Mouse (Mus musculus) gastrocnemius, postnatal 4 days (tissue): ENCODE measurements around the gene Slf2. TPM values are rescaled to one million over a fixed set of nuclear protein-coding genes. Genes with fewer than 3 reads are reported as not detected.

Experiments
- DNase-seq, 2 experiments: peaks; one replicate each; pipeline ENCODE4 v3.0.0; 2021 to 2022; ENCODE audit warnings: low spot score in 2 of 2, mixed read lengths in 2 of 2
- long read RNA-seq, 2 experiments: library from polyadenylated mRNA; stranded (forward); transcript quantifications; one replicate each; pipeline ENCODE4 v2.0.0; 2021
- total RNA-seq, 2 experiments: library from RNA; stranded (reverse); gene quantifications; 2 replicates each; pipeline ENCODE4 v1.2.3; 2021

Slf2 gene
- total RNA-seq = 10 to 100 TPM; 46.8 to 52.4 TPM
- long read RNA-seq, experiment 1, full-length matches to known transcripts = 7 of 17 reads
- long read RNA-seq, experiment 1, partial matches to known transcripts = 6 of 17 reads
- long read RNA-seq, experiment 1, other reads (novel, unspliced or antisense) = 4 of 17 reads
- long read RNA-seq, experiment 2, full-length matches to known transcripts = 9 of 14 reads
- long read RNA-seq, experiment 2, partial matches to known transcripts = 5 of 14 reads
- long read RNA-seq, experiment 2, other reads (novel, unspliced or antisense) = 0 of 14 reads

- DNase-seq = peak; percentile 93 to 98
Measured at GRCm38 (mm10) chr19:44930744-44931453, at the start of gene Slf2. Gene Slf2 (plus strand): TSS chr19:44931151.

GRCm38 (mm10) chr19:44882552-44883024 lies 48.4 kb upstream of the Slf2 start:
- DNase-seq = peak in 1 of 2 experiments; percentile 48

- DNase-seq = no peak
Measured at GRCm38 (mm10) chr19:44884331-44884730, 46.6 kb upstream of the Slf2 start.

- no peak for DNase-seq
Measured at GRCm38 (mm10) chr19:44886475-44886874, 44.5 kb upstream of the Slf2 start.

GRCm38 (mm10) chr19:44887679-44888235 lies 43.2 kb upstream of the Slf2 start:
- DNase-seq = peak; percentile 55 to 58

- no peak for DNase-seq
Measured at GRCm38 (mm10) chr19:44889548-44889947, 41.4 kb upstream of the Slf2 start.

- no peak for DNase-seq
Measured at GRCm38 (mm10) chr19:44891446-44891845, 39.5 kb upstream of the Slf2 start.

GRCm38 (mm10) chr19:44893231-44893871 lies 37.6 kb upstream of the Slf2 start:
- DNase-seq = no peak

GRCm38 (mm10) chr19:44895245-44895644 lies 35.7 kb upstream of the Slf2 start:
- peak in 1 of 2 experiments; percentile 72 for DNase-seq

- DNase-seq = no peak
Measured at GRCm38 (mm10) chr19:44896450-44896849, 34.5 kb upstream of the Slf2 start.

GRCm38 (mm10) chr19:44897521-44897920 lies 33.4 kb upstream of the Slf2 start:
- DNase-seq = no peak

- DNase-seq = no peak
Measured at GRCm38 (mm10) chr19:44898646-44899045, 32.3 kb upstream of the Slf2 start.

- no peak for DNase-seq
Measured at GRCm38 (mm10) chr19:44899104-44899793, 31.7 kb upstream of the Slf2 start.

- DNase-seq = peak in 1 of 2 experiments; percentile 7
Measured at GRCm38 (mm10) chr19:44899947-44900773, 30.8 kb upstream of the Slf2 start.

GRCm38 (mm10) chr19:44901047-44901446 lies 29.9 kb upstream of the Slf2 start:
- DNase-seq = no peak

GRCm38 (mm10) chr19:44902324-44902723 lies 28.6 kb upstream of the Slf2 start:
- DNase-seq = peak; percentile 64 to 81

GRCm38 (mm10) chr19:44903343-44904000 lies 27.5 kb upstream of the Slf2 start:
- DNase-seq = no peak

GRCm38 (mm10) chr19:44904141-44904720 lies 26.7 kb upstream of the Slf2 start:
- peak in 1 of 2 experiments; percentile 32 for DNase-seq

- DNase-seq = no peak
Measured at GRCm38 (mm10) chr19:44905316-44905715, 25.6 kb upstream of the Slf2 start.
